In the genomic region with DNA sequence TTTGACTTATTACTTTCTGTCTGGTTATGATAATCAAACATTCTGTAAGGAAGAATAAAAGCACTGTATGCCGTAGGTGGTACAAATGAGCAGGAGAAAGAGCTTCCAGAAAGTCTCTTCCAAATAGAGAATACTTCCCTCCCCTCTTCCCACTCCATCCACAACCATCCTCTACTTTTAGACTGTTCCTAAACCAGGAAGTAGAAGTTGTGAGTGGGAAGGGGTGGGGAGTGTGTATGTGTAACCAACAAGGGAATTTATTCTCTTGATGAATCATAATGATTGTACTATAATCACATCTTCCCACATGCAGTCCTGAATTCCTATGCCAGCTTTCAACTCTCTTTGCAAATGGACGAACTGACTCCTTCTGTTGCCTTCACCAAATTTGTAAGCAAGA, we compare ENCODE assay signal across 25 mouse cellular contexts.
A peak's percentile ranks its signal among the peaks of the same experiment; 100 is the strongest.
DNase-seq lines count a peak whose midpoint lies in the region; ATAC-seq and TF ChIP-seq lines count a peak whose summit lies in the region.
"Had no signal": no experiment of that assay in that cellular context is flagged by ENCODE, and none has a peak within 500 bp of the region (broad histone marks: within the 10 kb centered on the region; RNA-seq: fewer than 3 reads in every experiment).

No protein-coding gene starts in this region.

- H3K9me3 ChIP-seq in forebrain, postnatal 0 days (ENCODE audit: low read length): no peaks in the 10 kb centered on the region
- no peaks in the 10 kb centered on the region for H3K9me3 ChIP-seq in forebrain, embryonic 11.5 days (ENCODE audit: control insufficient read depth, low read length)
- H3K9me3 ChIP-seq: embryonic facial prominence, embryonic 15.5 days; hindbrain, embryonic 12.5 days; limb, embryonic 15.5 days; liver, embryonic 15.5 days; neural tube, embryonic 13.5 days had no signal

- TF ChIP-seq CTCF in forebrain, postnatal 0 days (IDR thresholded peaks at IDR 0.05; ENCODE audit: low read depth): no peak

- no peak for DNase-seq in forebrain, postnatal 0 days
- no peak for DNase-seq in forebrain, embryonic 11.5 days (ENCODE audit: low spot score)
- peak; percentile 45 to 68 for DNase-seq in right cerebral cortex, adult 2 months (ENCODE audit: low spot score in 2 of 2)
- no peak for DNase-seq in right cerebral cortex, postnatal 4 days
- peak; percentile 43 to 59 for DNase-seq in left cerebral cortex, postnatal 14 days (ENCODE audit: low spot score in 2 of 2)
- DNase-seq in gastrocnemius, postnatal 10 days: no peak
- DNase-seq in ovary, postnatal 36 days (ENCODE audit: low spot score): no peak
- DNase-seq in thymus, postnatal 14 days: no peak
- DNase-seq: adrenal gland, postnatal 25 days; cerebellum, adult 11-12 months; cerebellum, postnatal 25 days; heart, postnatal 10 days; kidney, adult 2 months; kidney, postnatal 10 days; midbrain, embryonic 14.5 days; thymus, postnatal 4 days had no signal

- no peak overlapping the region for H3K27ac ChIP-seq in forebrain, postnatal 0 days (ENCODE audit: low read depth, low read length)
- no peak overlapping the region for H3K27ac ChIP-seq in forebrain, embryonic 11.5 days (ENCODE audit: low read depth, low read length)
- H3K27ac ChIP-seq: embryonic facial prominence, embryonic 15.5 days; hindbrain, embryonic 12.5 days; limb, embryonic 15.5 days; liver, embryonic 15.5 days; neural tube, embryonic 13.5 days had no signal

- H3K9ac ChIP-seq in forebrain, postnatal 0 days: no peak overlapping the region
- H3K9ac ChIP-seq in forebrain, embryonic 11.5 days (ENCODE audit: low read length): no peak overlapping the region
- H3K9ac ChIP-seq: embryonic facial prominence, embryonic 15.5 days; hindbrain, embryonic 12.5 days; limb, embryonic 15.5 days; liver, embryonic 15.5 days; neural tube, embryonic 13.5 days had no signal

- H3K4me3 ChIP-seq in forebrain, postnatal 0 days (ENCODE audit: low read depth, low read length): no peak overlapping the region
- H3K4me3 ChIP-seq in forebrain, embryonic 11.5 days (ENCODE audit: low read depth, low read length): no peak overlapping the region
- H3K4me3 ChIP-seq: embryonic facial prominence, embryonic 15.5 days; hindbrain, embryonic 12.5 days; limb, embryonic 15.5 days; liver, embryonic 15.5 days; neural tube, embryonic 13.5 days had no signal

- peak; percentile 29 for ATAC-seq in forebrain, postnatal 0 days
- no peak for ATAC-seq in forebrain, embryonic 11.5 days (replicated peaks; ENCODE audit: low FRiP score)
- ATAC-seq: activated CD4-positive, CD25-positive, alpha-beta regulatory T cell, adult 4 months; lung, postnatal 0 days; Patski had no signal

- no peak overlapping the region for H3K4me2 ChIP-seq in forebrain, postnatal 0 days (ENCODE audit: low read depth)
- no peak overlapping the region for H3K4me2 ChIP-seq in forebrain, embryonic 11.5 days (ENCODE audit: low read depth, low read length, severe bottlenecking)
- H3K4me2 ChIP-seq: embryonic facial prominence, embryonic 15.5 days; heart, embryonic 11.5 days; hindbrain, embryonic 12.5 days; limb, embryonic 15.5 days; liver, embryonic 15.5 days; neural tube, embryonic 13.5 days had no signal

- H3K4me1 ChIP-seq in forebrain, postnatal 0 days (ENCODE audit: insufficient read depth): no peaks in the 10 kb centered on the region
- no peaks in the 10 kb centered on the region for H3K4me1 ChIP-seq in forebrain, embryonic 11.5 days (replicated peaks; ENCODE audit: control insufficient read depth, insufficient read depth, low read length)
- H3K4me1 ChIP-seq: embryonic facial prominence, embryonic 15.5 days; hindbrain, embryonic 12.5 days; limb, embryonic 15.5 days; liver, embryonic 15.5 days; neural tube, embryonic 13.5 days had no signal

- WGBS in forebrain, postnatal 0 days: 61% methylated on average over 2 of the region's 2 CpGs
- WGBS in forebrain, embryonic 11.5 days: 87% methylated on average over 2 of the region's 2 CpGs

- no peaks in the 10 kb centered on the region for H3K27me3 ChIP-seq in forebrain, postnatal 0 days (ENCODE audit: insufficient read depth, low read length)
- no peaks in the 10 kb centered on the region for H3K27me3 ChIP-seq in forebrain, embryonic 11.5 days (ENCODE audit: control insufficient read depth, insufficient read depth, low read length)
- H3K27me3 ChIP-seq: embryonic facial prominence, embryonic 15.5 days; hindbrain, embryonic 12.5 days; limb, embryonic 15.5 days; liver, embryonic 15.5 days; neural tube, embryonic 13.5 days; Patski had no signal

- H3K36me3 ChIP-seq in forebrain, postnatal 0 days (ENCODE audit: insufficient read depth): no peaks in the 10 kb centered on the region
- H3K36me3 ChIP-seq in forebrain, embryonic 11.5 days (ENCODE audit: control insufficient read depth, insufficient read depth, low read length): no peaks in the 10 kb centered on the region
- H3K36me3 ChIP-seq: embryonic facial prominence, embryonic 15.5 days; hindbrain, embryonic 12.5 days; limb, embryonic 15.5 days; liver, embryonic 15.5 days; neural tube, embryonic 13.5 days had no signal

- intact Hi-C loops in left cerebral cortex, postnatal 14 days (cut with DNase I): loop anchor here (5.0 kb wide), 1 partner anchor 609 kb away; no protein-coding TSS in a partner anchor

Comparison
In these comparisons a context has a peak if more than half of its experiments do, and no peak if none do; other contexts are left out.
1. DNase-seq: peak in right cerebral cortex, adult 2 months (2 of 2) and left cerebral cortex, postnatal 14 days (2 of 2); none in forebrain, postnatal 0 days (single experiment), forebrain, embryonic 11.5 days (single experiment), right cerebral cortex, postnatal 4 days (single experiment), gastrocnemius, postnatal 10 days (single experiment), ovary, postnatal 36 days (single experiment) and thymus, postnatal 14 days (single experiment).